ENCODE assay signal across 31 mouse cellular contexts in the genomic region with DNA sequence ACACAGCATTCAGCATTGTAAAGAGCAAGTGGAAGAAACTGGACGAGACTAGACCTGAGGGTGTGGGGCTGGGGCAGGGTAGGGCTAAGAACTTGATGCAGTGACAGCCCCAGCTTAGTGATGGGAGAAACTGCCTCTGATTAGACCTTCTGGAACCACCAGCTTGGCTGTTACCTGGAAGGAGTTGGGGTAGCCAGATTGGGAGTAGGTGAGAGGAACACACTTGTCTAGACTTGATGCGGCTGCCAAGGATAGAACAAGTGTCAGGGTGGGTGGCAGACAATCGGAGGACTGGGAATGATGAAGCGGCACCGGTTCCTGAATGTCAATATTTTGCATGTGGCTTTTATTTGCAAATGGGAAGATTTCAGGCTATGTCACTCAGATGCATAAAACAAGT. TPM values are rescaled to one million over a fixed set of nuclear protein-coding genes. Genes with fewer than 3 reads are reported as not detected.
A peak's percentile ranks its signal among the peaks of the same experiment; 100 is the strongest.
DNase-seq lines count a peak whose midpoint lies in the region; ATAC-seq lines count a peak whose summit lies in the region.
"Had no signal": no experiment of that assay in that cellular context is flagged by ENCODE, and none has a peak within 500 bp of the region (broad histone marks: within the 10 kb centered on the region; RNA-seq: fewer than 3 reads in every experiment).

No protein-coding gene starts in this region.

- WGBS in neural tube, embryonic 12.5 days: 77% methylated on average over 5 of the region's 5 CpGs
- 84% methylated on average over 5 of the region's 5 CpGs for WGBS in neural tube, embryonic 15.5 days
- 83% methylated on average over 5 of the region's 5 CpGs for WGBS in hindbrain, embryonic 13.5 days

- H3K27me3 ChIP-seq in neural tube, embryonic 12.5 days (replicated peaks): no peaks in the 10 kb centered on the region
- no peaks in the 10 kb centered on the region for H3K27me3 ChIP-seq in neural tube, embryonic 15.5 days (replicated peaks)
- no peaks in the 10 kb centered on the region for H3K27me3 ChIP-seq in hindbrain, embryonic 13.5 days
- H3K27me3 ChIP-seq: hindbrain, embryonic 15.5 days; intestine, embryonic 15.5 days; liver, embryonic 15.5 days; lung, embryonic 15.5 days had no signal

- no peak overlapping the region for H3K9ac ChIP-seq in neural tube, embryonic 12.5 days
- H3K9ac ChIP-seq in neural tube, embryonic 15.5 days (replicated peaks): no peak overlapping the region
- H3K9ac ChIP-seq in hindbrain, embryonic 13.5 days: no peak overlapping the region
- H3K9ac ChIP-seq: forebrain, embryonic 12.5 days; forebrain, postnatal 0 days; hindbrain, embryonic 15.5 days; intestine, embryonic 15.5 days; limb, embryonic 12.5 days; liver, embryonic 15.5 days; lung, embryonic 15.5 days had no signal

- ATAC-seq in neural tube, embryonic 12.5 days (ENCODE audit: low FRiP score, low read depth): no peak
- no peak for ATAC-seq in neural tube, embryonic 15.5 days (ENCODE audit: low FRiP score)
- no peak for ATAC-seq in hindbrain, embryonic 13.5 days (ENCODE audit: low FRiP score)
- ATAC-seq: CD4-positive, CD25-positive, alpha-beta regulatory T cell, adult 4 months; forebrain, postnatal 0 days; intestine, embryonic 15.5 days had no signal

- H3K4me2 ChIP-seq in neural tube, embryonic 12.5 days (replicated peaks): no peak overlapping the region
- no peak overlapping the region for H3K4me2 ChIP-seq in neural tube, embryonic 15.5 days
- no peak overlapping the region for H3K4me2 ChIP-seq in hindbrain, embryonic 13.5 days
- H3K4me2 ChIP-seq: forebrain, embryonic 12.5 days; hindbrain, embryonic 15.5 days; intestine, embryonic 15.5 days; limb, embryonic 12.5 days; liver, embryonic 15.5 days; lung, embryonic 15.5 days had no signal

- H3K4me3 ChIP-seq in neural tube, embryonic 12.5 days: no peak overlapping the region
- H3K4me3 ChIP-seq in neural tube, embryonic 15.5 days (replicated peaks): no peak overlapping the region
- H3K4me3 ChIP-seq in hindbrain, embryonic 13.5 days: no peak overlapping the region
- H3K4me3 ChIP-seq: erythroblast, embryonic 14.5 days; forebrain, embryonic 12.5 days; hindbrain, embryonic 15.5 days; intestine, embryonic 15.5 days; limb, embryonic 12.5 days; liver, embryonic 15.5 days; lung, embryonic 15.5 days had no signal

- peaks cover 38% of the 10 kb centered on the region for H3K4me1 ChIP-seq in neural tube, embryonic 12.5 days
- peaks cover 26% of the 10 kb centered on the region for H3K4me1 ChIP-seq in neural tube, embryonic 15.5 days
- peaks cover 39% of the 10 kb centered on the region for H3K4me1 ChIP-seq in hindbrain, embryonic 13.5 days (replicated peaks)
- H3K4me1 ChIP-seq: intestine, embryonic 15.5 days; limb, embryonic 12.5 days; liver, embryonic 15.5 days; lung, embryonic 15.5 days had no signal

- H3K9me3 ChIP-seq in neural tube, embryonic 12.5 days: no peaks in the 10 kb centered on the region
- no peaks in the 10 kb centered on the region for H3K9me3 ChIP-seq in neural tube, embryonic 15.5 days (replicated peaks)
- H3K9me3 ChIP-seq in hindbrain, embryonic 13.5 days: no peaks in the 10 kb centered on the region
- H3K9me3 ChIP-seq: forebrain, embryonic 12.5 days; hindbrain, embryonic 15.5 days; intestine, embryonic 15.5 days; limb, embryonic 12.5 days; liver, embryonic 15.5 days; lung, embryonic 15.5 days had no signal

- H3K36me3 ChIP-seq in neural tube, embryonic 12.5 days: no peaks in the 10 kb centered on the region
- H3K36me3 ChIP-seq in neural tube, embryonic 15.5 days: no peaks in the 10 kb centered on the region
- H3K36me3 ChIP-seq in hindbrain, embryonic 13.5 days: no peaks in the 10 kb centered on the region
- H3K36me3 ChIP-seq: forebrain, embryonic 12.5 days; hindbrain, embryonic 15.5 days; intestine, embryonic 15.5 days; limb, embryonic 12.5 days; liver, embryonic 15.5 days; lung, embryonic 15.5 days had no signal

- DNase-seq in layer of hippocampus, adult 9-11 months: peak; percentile 53
- no peak for DNase-seq in layer of hippocampus, postnatal 36 days
- DNase-seq in right cerebral cortex, postnatal 25 days: peak; percentile 31
- no peak for DNase-seq in natural killer cell, adult 2 months (ENCODE audit: low spot score in 2 of 2)
- DNase-seq: adrenal gland, postnatal 14 days; cerebellum, adult 18-20 months; cerebellum, postnatal 10 days; forebrain, postnatal 0 days; gastrocnemius, postnatal 14 days; heart, postnatal 14 days; kidney, adult 2 months; kidney, postnatal 4 days; midbrain, embryonic 14.5 days; spleen, adult 18-20 months; thymus, adult 18-20 months; thymus, postnatal 25 days had no signal

- 0 out of 2 replicates have a peak overlapping the region, but pooled peaks have one; percentile 2 for H3K27ac ChIP-seq in neural tube, embryonic 12.5 days
- no peak overlapping the region for H3K27ac ChIP-seq in neural tube, embryonic 15.5 days (replicated peaks)
- H3K27ac ChIP-seq in hindbrain, embryonic 13.5 days: peak overlapping the region; percentile 73
- H3K27ac ChIP-seq: forebrain, embryonic 12.5 days; hindbrain, embryonic 15.5 days; intestine, embryonic 15.5 days; kidney, postnatal 0 days; limb, embryonic 12.5 days; liver, embryonic 15.5 days; lung, embryonic 15.5 days had no signal

RNA-seq across cellular contexts. Expression of gene Crmp1, which starts 21.2 kb away (rescaled TPM):
- total RNA-seq in layer of hippocampus, postnatal 36 days (2021): 100 to 1,000 TPM; 239 to 241 TPM
- polyA plus RNA-seq in neural tube, embryonic 12.5 days (2016; fragmentation: Nextera tagmentation; extraction: Ambion mirVana): 660 and 714 TPM in 2 replicates
- polyA plus RNA-seq in neural tube, embryonic 15.5 days (2015; fragmentation: Nextera tagmentation; extraction: Ambion mirVana): 679 and 807 TPM in 2 replicates
- 750 and 790 TPM in 2 replicates for polyA plus RNA-seq in hindbrain, embryonic 13.5 days (2015; fragmentation: Nextera tagmentation; extraction: Ambion mirVana)
- total RNA-seq: granulocyte monocyte progenitor cell, adult 5-6 weeks; liver, adult 2 months; megakaryocyte progenitor cell, adult 5-6 weeks had no signal
- polyA plus RNA-seq: erythroblast, embryonic 14.5 days; liver, adult 2 months had no signal

Comparison
In these comparisons a context has a peak if more than half of its experiments do, and no peak if none do; other contexts are left out.
1. DNase-seq: peak in layer of hippocampus, adult 9-11 months (single experiment) and right cerebral cortex, postnatal 25 days (single experiment); none in layer of hippocampus, postnatal 36 days (0 of 2) and natural killer cell, adult 2 months (0 of 2).